In the genomic region with DNA sequence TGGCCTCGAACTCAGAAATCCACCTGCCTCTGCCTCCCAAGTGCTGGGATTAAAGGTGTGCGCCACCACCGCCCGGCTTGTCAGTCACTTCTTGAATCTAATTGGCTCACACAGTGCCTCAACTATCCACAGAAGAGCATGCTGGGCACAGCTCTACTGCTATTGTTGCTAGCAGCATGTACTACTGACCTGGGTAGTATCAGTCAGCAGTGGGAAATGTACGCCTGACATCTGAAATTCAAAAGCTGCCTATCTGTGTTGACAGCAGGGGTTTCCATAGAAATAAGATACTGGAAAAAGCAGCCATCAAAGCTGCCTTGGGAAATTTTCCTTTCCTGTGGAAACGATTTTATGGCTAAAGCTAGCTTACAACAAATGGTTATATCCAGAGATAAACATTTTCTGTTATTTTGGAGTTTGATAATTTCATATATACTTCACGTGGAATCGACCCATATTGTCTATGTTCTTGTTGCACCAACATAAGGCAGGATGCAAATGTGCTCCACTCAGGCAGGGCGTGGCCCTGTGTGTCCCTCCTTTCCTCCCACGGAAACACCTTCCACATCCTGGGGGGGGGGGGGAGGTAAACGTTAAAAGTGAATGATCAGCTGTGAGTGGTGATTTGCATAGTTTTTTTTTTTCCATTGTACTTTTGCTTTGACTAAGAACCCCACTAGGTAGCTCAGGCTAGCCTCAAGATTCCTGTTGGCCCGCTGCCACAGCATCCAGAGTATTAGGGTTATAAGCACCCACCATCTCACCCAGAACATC, we compare ENCODE assay signal across 23 mouse cellular contexts. TPM values are rescaled to one million over a fixed set of nuclear protein-coding genes. Genes with fewer than 3 reads are reported as not detected.
DNase-seq lines count a peak whose midpoint lies in the region; TF ChIP-seq lines count a peak whose summit lies in the region.
"Had no signal": no experiment of that assay in that cellular context is flagged by ENCODE, and none has a peak within 500 bp of the region (broad histone marks: within the 10 kb centered on the region; RNA-seq: fewer than 3 reads in every experiment).

No protein-coding gene starts in this region.

- intact Hi-C loops in heart, postnatal 14 days (cut with DNase I): no loop called here

- H3K27ac ChIP-seq in thymus, adult 2 months (ENCODE audit: control insufficient read depth, insufficient read depth, low read length): peak overlapping the region; percentile 19; the same call in 1 of the 2 replicates
- H3K27ac ChIP-seq: embryonic facial prominence, embryonic 12.5 days; layer of hippocampus, adult 2 months; left cerebral cortex, adult 2 months; limb, embryonic 12.5 days; liver, embryonic 15.5 days; midbrain, embryonic 10.5 days; neural tube, embryonic 15.5 days had no signal

- no peak overlapping the region for H3K4me3 ChIP-seq in thymus, adult 2 months (ENCODE audit: control insufficient read depth, insufficient read depth, low read length)
- H3K4me3 ChIP-seq: embryonic facial prominence, embryonic 12.5 days; hindbrain, embryonic 15.5 days; layer of hippocampus, adult 2 months; left cerebral cortex, adult 2 months; limb, embryonic 12.5 days; liver, embryonic 15.5 days; midbrain, embryonic 10.5 days; neural tube, embryonic 15.5 days had no signal

- no peak for TF ChIP-seq CTCF in thymus, adult 2 months (IDR thresholded peaks at IDR 0.05; ENCODE audit: borderline replicate concordance, control insufficient read depth, extremely low read depth, insufficient read depth, low read length, poor library complexity)
- no peak for TF ChIP-seq CTCF in brain, embryonic 14.5 days (IDR thresholded peaks at IDR 0.05; ENCODE audit: borderline replicate concordance, extremely low read depth, insufficient read depth, insufficient read length)

- H3K36me3 ChIP-seq in thymus, adult 2 months (ENCODE audit: control insufficient read depth, insufficient read depth, low read length): no peaks in the 10 kb centered on the region
- H3K36me3 ChIP-seq: embryonic facial prominence, embryonic 12.5 days; hindbrain, embryonic 15.5 days; limb, embryonic 12.5 days; midbrain, embryonic 10.5 days; neural tube, embryonic 15.5 days had no signal

- no peak for TF ChIP-seq POLR2A in thymus, adult 2 months (IDR thresholded peaks at IDR 0.05; ENCODE audit: control insufficient read depth, extremely low read depth, insufficient read depth, low read length, poor library complexity)
- TF ChIP-seq POLR2A in brain, embryonic 14.5 days (IDR thresholded peaks at IDR 0.05; ENCODE audit: borderline replicate concordance, extremely low read depth, insufficient read depth, insufficient read length, poor library complexity, severe bottlenecking): no peak

- DNase-seq in heart, adult 11 months: peak; percentile 86
- DNase-seq in heart, postnatal 14 days: no peak
- DNase-seq in thymus, adult 2 months: no peak
- no peak for DNase-seq in thymus, postnatal 14 days
- peak; percentile 32 for DNase-seq in brain, embryonic 14.5 days (ENCODE audit: low read depth)
- DNase-seq in gastrocnemius, adult 8-10 months (ENCODE audit: low spot score in 2 of 2): no peak
- no peak for DNase-seq in embryo, embryonic 10.5 days (ENCODE audit: low spot score)
- no peak for DNase-seq in frontal cortex, postnatal 36 days (ENCODE audit: low spot score in 2 of 2)
- DNase-seq: cerebellum, adult 18-20 months; gastrocnemius, postnatal 36 days; lung, postnatal 10 days; retina, postnatal 1 day had no signal

- 74% methylated on average over 12 of the region's 12 CpGs for WGBS in thymus, adult 2 months

- no peaks in the 10 kb centered on the region for H3K27me3 ChIP-seq in thymus, adult 2 months (ENCODE audit: control insufficient read depth, insufficient read depth, low read length)
- H3K27me3 ChIP-seq: embryonic facial prominence, embryonic 12.5 days; hindbrain, embryonic 15.5 days; limb, embryonic 12.5 days; liver, embryonic 15.5 days; neural tube, embryonic 15.5 days had no signal

- peaks cover 2% of the 10 kb centered on the region; the same call in 1 of the 2 replicates for H3K4me1 ChIP-seq in thymus, adult 2 months (replicated peaks; ENCODE audit: control insufficient read depth, insufficient read depth, low read length)
- H3K4me1 ChIP-seq: embryonic facial prominence, embryonic 12.5 days had no signal

RNA-seq across cellular contexts. Expression of gene Ctse, which starts 14.8 kb away (rescaled TPM):
- total RNA-seq in heart, postnatal 14 days (2021): 1 to 10 TPM; 2.8 to 2.9 TPM
- 6.4 and 6.8 TPM in 2 replicates for polyA plus RNA-seq in thymus, adult 2 months (2012; rRNA removed)
- 0.07 TPM in 1 of 2 replicates, not detected in the other for polyA plus RNA-seq in brain, embryonic 14.5 days (2012; rRNA removed)
- not detected for total RNA-seq in gastrocnemius, adult 8-10 months (2022)
- total RNA-seq: layer of hippocampus, adult 2 months had no signal
- polyA plus RNA-seq: hindbrain, embryonic 15.5 days; midbrain, embryonic 10.5 days; neural tube, embryonic 15.5 days had no signal

RNA-seq across cellular contexts. Expression of gene Rab7b, which starts 35.6 kb away (rescaled TPM):
- 1 to 10 TPM; 4.2 to 4.5 TPM for total RNA-seq in heart, postnatal 14 days (2021)
- polyA plus RNA-seq in thymus, adult 2 months (2012; rRNA removed): 4.7 and 8.0 TPM in 2 replicates
- 0.76 and 0.96 TPM in 2 replicates for polyA plus RNA-seq in brain, embryonic 14.5 days (2012; rRNA removed)
- 1 to 10 TPM; 1.7 to 2.7 (median 2.1) TPM for total RNA-seq in gastrocnemius, adult 8-10 months (2022)

RNA-seq across cellular contexts. Expression of gene Avpr1b, which starts 53.8 kb away (rescaled TPM):
- total RNA-seq in heart, postnatal 14 days (2021): not detected
- polyA plus RNA-seq in thymus, adult 2 months (2012; rRNA removed): 0.04 TPM in 1 of 2 replicates, not detected in the other
- not detected in 2 replicates for polyA plus RNA-seq in brain, embryonic 14.5 days (2012; rRNA removed)
- total RNA-seq in gastrocnemius, adult 8-10 months (2022): not detected
- total RNA-seq: adrenal gland, adult 18-20 months; gastrocnemius, postnatal 36 days; left cerebral cortex, adult 2 months had no signal
- polyA plus RNA-seq: embryonic facial prominence, embryonic 12.5 days; heart, embryonic 16.5 days; hindbrain, embryonic 15.5 days; kidney, embryonic 16.5 days; limb, embryonic 12.5 days; liver, embryonic 15.5 days; midbrain, embryonic 10.5 days; neural tube, embryonic 15.5 days had no signal

Comparison
In these comparisons a context has a peak if more than half of its experiments do, and no peak if none do; other contexts are left out.
1. DNase-seq: peak in heart, adult 11 months (single experiment) and brain, embryonic 14.5 days (single experiment); none in heart, postnatal 14 days (0 of 2), thymus, adult 2 months (single experiment), thymus, postnatal 14 days (single experiment), gastrocnemius, adult 8-10 months (0 of 2), embryo, embryonic 10.5 days (single experiment) and frontal cortex, postnatal 36 days (0 of 2).